Mouse (Mus musculus) midbrain, embryonic 13.5 days (tissue): ENCODE measurements around the gene Nob1. TPM values are rescaled to one million over a fixed set of nuclear protein-coding genes. Genes with fewer than 3 reads are reported as not detected.

ENCODE experiments used
- ATAC-seq: fragments of 200-750 bp; cut with Nextera tagmentation; 2 replicates; pipeline ENCODE4 v1.8.0; 2017; ENCODE audit warnings: mild to moderate bottlenecking, moderate TSS enrichment, moderate library complexity
- H3K27ac ChIP-seq: fragments of 300-500 bp; sonication (generic); 2 replicates; pipeline ENCODE4 v1.5.1; 2015; ENCODE audit warnings: inconsistent platforms, mild to moderate bottlenecking, moderate library complexity
- H3K27me3 ChIP-seq: fragments of 300-500 bp; sonication (generic); 2 replicates; pipeline ENCODE4 v1.6.1; 2015; ENCODE audit warnings: mild to moderate bottlenecking, inconsistent platforms
- H3K36me3 ChIP-seq: fragments of 300-500 bp; sonication (generic); 2 replicates; pipeline ENCODE4 v1.6.1; 2015; ENCODE audit warnings: mild to moderate bottlenecking, inconsistent platforms
- H3K4me1 ChIP-seq: fragments of 300-500 bp; sonication (generic); replicated peaks from 2 replicates; pipeline ENCODE4 v1.6.1; 2015; ENCODE audit warnings: inconsistent platforms
- H3K4me2 ChIP-seq: fragments of 300-500 bp; sonication (generic); replicated peaks from 2 replicates; pipeline ENCODE4 v1.6.1; 2015; ENCODE audit warnings: moderate library complexity, mild to moderate bottlenecking, inconsistent platforms
- H3K4me3 ChIP-seq: fragments of 300-500 bp; sonication (generic); replicated peaks from 2 replicates; pipeline ENCODE4 v1.5.1; 2015; ENCODE audit warnings: mild to moderate bottlenecking, inconsistent platforms
- H3K9ac ChIP-seq: fragments of 300-500 bp; sonication (generic); replicated peaks from 2 replicates; pipeline ENCODE4 v1.6.1; 2015; ENCODE audit warnings: mild to moderate bottlenecking, inconsistent platforms
- H3K9me3 ChIP-seq: fragments of 300-500 bp; sonication (generic); 2 replicates; pipeline ENCODE4 v1.6.1; 2016; ENCODE audit warnings: mild to moderate bottlenecking, inconsistent platforms
- WGBS: fragments of 180-500 bp; shearing (Covaris S2); methylation state at CpG from one replicate; pipeline ENCODE4 v1.1.7; 2015; 5-methylcytosine and 5-hydroxymethylcytosine counted together
- polyA plus RNA-seq: library from polyadenylated mRNA; unstranded; fragments of >200 nt; fragmentation: Nextera tagmentation; extraction: Ambion mirVana; gene quantifications from 2 replicates; pipeline ENCODE4 v1.2.1, GENCODE M21; 2015

Nob1 gene
- polyA plus RNA-seq, 1 experiment from 2014 or later = 75.5 TPM

- H3K27me3 ChIP-seq = no peaks in the 10 kb centered on the region
- peaks cover 4% of the 10 kb centered on the region for H3K4me1 ChIP-seq
- WGBS = 85% methylated on average over 8 of the region's 8 CpGs
- no peak overlapping the region for H3K27ac ChIP-seq
- no peak overlapping the region for H3K9ac ChIP-seq
- H3K4me3 ChIP-seq = no peak overlapping the region
- H3K36me3 ChIP-seq = no peaks in the 10 kb centered on the region
- H3K9me3 ChIP-seq = no peaks in the 10 kb centered on the region
- no peak overlapping the region for H3K4me2 ChIP-seq
- ATAC-seq = no peak
These were observed 6.0 kb upstream of the Nob1 start for GRCm38 (mm10) chr8:107430821-107431220.

GRCm38 (mm10) chr8:107425230-107425597 lies 363 bp upstream of the Nob1 start:
- Histone ChIP-seq H3K9ac (no peak overlapping the region), H3K27ac (no peak overlapping the region), H3K4me1 (peaks cover 29% of the 10 kb centered on the region), H3K36me3 (peaks cover 24% of the 10 kb centered on the region), H3K27me3 (no peaks in the 10 kb centered on the region), H3K4me2 (no peak overlapping the region), H3K9me3 (no peaks in the 10 kb centered on the region), H3K4me3 (no peak overlapping the region)
- 49% methylated on average over 8 of the region's 8 CpGs for WGBS
- no peak for ATAC-seq

GRCm38 (mm10) chr8:107424176-107424575 lies 675 bp downstream of the Nob1 start:
- Histone ChIP-seq H3K27ac (peak overlapping the region; percentile 67; the same call in 1 of the 2 replicates), H3K4me3 (peak overlapping the region; percentile 95), H3K4me1 (peaks cover 29% of the 10 kb centered on the region), H3K9ac (peak overlapping the region; percentile 90), H3K27me3 (no peaks in the 10 kb centered on the region), H3K4me2 (peak overlapping the region; percentile 88), H3K36me3 (peaks cover 34% of the 10 kb centered on the region), H3K9me3 (no peaks in the 10 kb centered on the region)
- ATAC-seq = 0 out of 2 replicates have a peak, but pooled peaks have one; percentile 6
- 28% methylated on average over 9 of the region's 9 CpGs for WGBS

- 83% methylated on average over 12 of the region's 12 CpGs for whole genome bisulfite sequencing
- H3K9me3 ChIP-seq = no peaks in the 10 kb centered on the region
- H3K4me1 ChIP-seq = peaks cover 5% of the 10 kb centered on the region
- H3K4me3 ChIP-seq = no peak overlapping the region
- H3K27me3 ChIP-seq = no peaks in the 10 kb centered on the region
- no peak overlapping the region for H3K9ac ChIP-seq
- ATAC-seq = no peak
- peaks cover 99% of the 10 kb centered on the region for H3K36me3 ChIP-seq
- H3K4me2 ChIP-seq = no peak overlapping the region
- no peak overlapping the region for H3K27ac ChIP-seq
These were observed 7.8 kb downstream of the Nob1 start for GRCm38 (mm10) chr8:107417001-107417400.

- no peaks in the 10 kb centered on the region for H3K4me1 ChIP-seq
- no peak overlapping the region for H3K4me2 ChIP-seq
- no peaks in the 10 kb centered on the region for H3K27me3 ChIP-seq
- H3K36me3 ChIP-seq = peaks cover 99% of the 10 kb centered on the region
- no peak overlapping the region for H3K9ac ChIP-seq
- H3K4me3 ChIP-seq = no peak overlapping the region
- WGBS = 91% methylated on average over 10 of the region's 10 CpGs
- H3K27ac ChIP-seq = no peak overlapping the region
- no peaks in the 10 kb centered on the region for H3K9me3 ChIP-seq
- ATAC-seq = no peak
These were observed 11.0 kb downstream of the Nob1 start for GRCm38 (mm10) chr8:107413881-107414280.

GRCm38 (mm10) chr8:107412552-107412951 lies 12.3 kb downstream of the Nob1 start:
- H3K4me1 ChIP-seq = no peaks in the 10 kb centered on the region
- peaks cover 95% of the 10 kb centered on the region for H3K36me3 ChIP-seq
- no peak overlapping the region for H3K9ac ChIP-seq
- H3K9me3 ChIP-seq = no peaks in the 10 kb centered on the region
- no peaks in the 10 kb centered on the region for H3K27me3 ChIP-seq
- WGBS = 92% methylated on average over 8 of the region's 8 CpGs
- H3K27ac ChIP-seq = no peak overlapping the region
- no peak overlapping the region for H3K4me3 ChIP-seq
- ATAC-seq = no peak
- no peak overlapping the region for H3K4me2 ChIP-seq

DNA sequence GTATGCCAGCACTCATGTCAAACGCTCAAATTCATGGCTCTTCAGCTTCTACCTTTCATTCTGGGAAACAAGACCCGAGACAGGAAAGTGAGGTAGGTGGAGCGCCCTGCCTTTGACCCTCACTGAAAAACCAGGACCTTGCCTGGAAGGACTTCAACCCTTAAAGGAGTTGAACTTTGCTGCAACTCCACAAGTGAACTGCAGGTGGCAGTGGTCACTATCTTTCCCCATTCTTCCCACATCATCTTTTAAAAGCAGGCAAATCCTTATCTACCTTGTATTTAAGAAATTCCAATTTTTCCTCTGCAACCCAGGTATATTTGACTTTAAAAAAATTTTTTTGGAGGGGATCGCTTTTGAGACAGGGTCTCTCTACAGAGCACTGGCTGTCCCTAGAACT lies 13.5 kb downstream of the Nob1 start:
- ATAC-seq = no peak
- H3K36me3 ChIP-seq = peaks cover 89% of the 10 kb centered on the region
- WGBS = 73% methylated on average over 4 of the region's 4 CpGs

DNA sequence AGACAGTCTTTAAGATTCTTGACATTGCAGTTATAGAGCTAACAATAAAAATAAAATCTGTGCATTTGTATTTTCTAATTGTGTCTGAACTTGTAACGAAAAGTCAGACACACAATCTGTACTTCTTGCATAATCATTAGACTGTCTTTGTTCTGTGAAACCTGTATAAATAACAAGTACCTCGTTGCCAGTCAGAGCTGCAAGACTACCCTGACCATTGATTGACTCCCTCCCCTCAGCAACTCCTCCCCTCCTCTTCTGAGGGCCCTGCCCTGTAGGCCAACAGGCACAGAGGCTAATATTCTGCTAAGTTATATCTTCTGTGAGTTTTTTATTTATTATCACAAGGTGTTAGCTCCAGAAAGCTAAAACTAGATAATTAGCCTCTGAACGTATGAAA lies 18.9 kb downstream of the Nob1 start:
- H3K9ac ChIP-seq = no peak overlapping the region
- H3K9me3 ChIP-seq = no peaks in the 10 kb centered on the region
- no peak overlapping the region for H3K4me3 ChIP-seq
- WGBS = 66% methylated on average over 3 of the region's 3 CpGs
- no peak for ATAC-seq
- no peaks in the 10 kb centered on the region for H3K27me3 ChIP-seq
- H3K27ac ChIP-seq = no peak overlapping the region
- no peak overlapping the region for H3K4me2 ChIP-seq
- H3K4me1 ChIP-seq = peaks cover 13% of the 10 kb centered on the region
- H3K36me3 ChIP-seq = peaks cover 34% of the 10 kb centered on the region

More for the DNA sequence above, 13.5 kb downstream of the Nob1 start:
- H3K27me3 ChIP-seq = no peaks in the 10 kb centered on the region
- no peak overlapping the region for H3K4me3 ChIP-seq
- no peak overlapping the region for H3K27ac ChIP-seq
- no peaks in the 10 kb centered on the region for H3K4me1 ChIP-seq
- no peak overlapping the region for H3K9ac ChIP-seq
- no peaks in the 10 kb centered on the region for H3K9me3 ChIP-seq
- no peak overlapping the region for H3K4me2 ChIP-seq

DNA sequence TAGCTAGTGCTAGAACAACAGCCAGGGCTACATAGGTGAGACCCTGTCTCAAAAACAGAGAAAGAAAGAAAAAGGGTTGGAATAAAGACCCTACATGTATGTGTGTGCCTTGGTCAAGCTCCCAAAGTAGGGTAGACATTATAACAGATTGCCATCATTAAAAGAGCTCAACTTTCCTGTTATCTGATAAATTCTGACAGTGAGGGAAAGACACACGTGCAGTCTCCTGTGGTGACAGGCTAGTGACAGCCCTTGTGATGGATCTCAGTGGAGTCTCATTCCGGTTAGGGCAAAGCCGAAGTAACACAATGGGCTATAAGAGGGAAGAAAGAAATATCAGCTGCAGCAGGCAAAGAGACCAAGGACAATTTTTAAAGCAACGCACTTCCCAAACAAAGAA lies 20.8 kb downstream of the Nob1 start:
- Histone ChIP-seq H3K36me3 (peaks cover 16% of the 10 kb centered on the region), H3K4me1 (peaks cover 13% of the 10 kb centered on the region), H3K9me3 (no peaks in the 10 kb centered on the region), H3K9ac (no peak overlapping the region), H3K4me3 (no peak overlapping the region), H3K27me3 (no peaks in the 10 kb centered on the region), H3K27ac (no peak overlapping the region), H3K4me2 (no peak overlapping the region)
- ATAC-seq = no peak
- WGBS = 86% methylated on average over 4 of the region's 4 CpGs

GRCm38 (mm10) chr8:107403038-107403781 lies 21.6 kb downstream of the Nob1 start, which contains the start of gene Nqo1:
Gene Nqo1 (minus strand): TSS chr8:107403206.
- H3K9me3 ChIP-seq = no peaks in the 10 kb centered on the region
- ATAC-seq = peak; percentile 99
- WGBS = 17% methylated on average over 22 of the region's 22 CpGs
- peak within 1 kb of the TSS; percentile 55 for H3K4me2 ChIP-seq
- H3K27me3 ChIP-seq = no peaks in the 10 kb centered on the region
- peaks cover 11% of the 10 kb centered on the region for H3K36me3 ChIP-seq
- H3K9ac ChIP-seq = 0 out of 2 replicates have a peak within 1 kb of the TSS, but pooled peaks have one; percentile 24
- peak within 1 kb of the TSS; percentile 24 for H3K4me3 ChIP-seq
- peaks cover 13% of the 10 kb centered on the region for H3K4me1 ChIP-seq
- H3K27ac ChIP-seq = no peak within 1 kb of the TSS

DNA sequence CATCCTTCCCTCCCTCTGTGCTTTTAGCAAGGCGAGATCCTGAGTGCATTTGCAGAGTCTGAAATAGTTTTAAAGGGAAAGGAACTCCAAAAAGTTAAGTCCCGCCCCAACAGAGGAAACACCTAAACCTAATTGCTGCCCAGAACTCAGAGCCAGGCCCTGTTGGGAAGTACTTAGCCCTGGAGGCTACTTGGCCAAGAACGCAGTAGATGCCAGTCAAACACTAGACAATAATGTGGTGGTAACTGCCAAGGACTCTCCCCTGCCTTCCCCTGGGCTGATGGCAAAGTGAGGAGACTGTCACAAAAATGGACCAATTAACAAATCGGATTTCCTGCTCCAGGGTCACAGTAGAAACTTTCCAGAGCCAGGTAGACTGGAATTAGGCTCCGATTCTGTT lies 23.0 kb downstream of the Nob1 start:
- no peak overlapping the region for H3K4me3 ChIP-seq
- H3K9ac ChIP-seq = no peak overlapping the region
- no peak overlapping the region for H3K27ac ChIP-seq
- no peak overlapping the region for H3K4me2 ChIP-seq
- 79% methylated on average over 5 of the region's 5 CpGs for WGBS
- no peak for ATAC-seq
- peaks cover 13% of the 10 kb centered on the region for H3K4me1 ChIP-seq
- H3K36me3 ChIP-seq = peaks cover 3% of the 10 kb centered on the region; the same call in 1 of the 2 replicates
- no peaks in the 10 kb centered on the region for H3K27me3 ChIP-seq
- no peaks in the 10 kb centered on the region for H3K9me3 ChIP-seq

DNA sequence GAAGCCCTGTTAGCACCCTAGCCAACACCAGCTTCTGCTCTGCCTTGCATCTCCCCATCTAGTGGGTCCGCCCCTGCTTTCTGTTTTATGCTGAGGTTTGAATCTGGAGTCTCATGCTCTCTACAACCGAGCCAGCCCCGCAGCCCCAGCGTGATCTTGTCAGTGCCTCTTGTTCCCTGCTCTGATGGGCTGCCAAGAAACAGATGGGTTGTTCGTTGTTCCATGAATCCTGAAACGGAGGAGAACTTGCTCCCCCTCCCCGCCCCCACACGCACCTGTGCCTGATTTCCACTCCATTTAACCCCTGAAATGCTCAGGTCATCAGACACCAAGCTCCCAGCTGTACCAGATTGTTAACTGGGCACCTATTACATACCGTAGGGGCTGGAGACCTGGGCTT lies 25.4 kb downstream of the Nob1 start:
- no peak overlapping the region for H3K4me3 ChIP-seq
- no peak overlapping the region for H3K27ac ChIP-seq
- no peaks in the 10 kb centered on the region for H3K36me3 ChIP-seq
- H3K9me3 ChIP-seq = no peaks in the 10 kb centered on the region
- H3K4me2 ChIP-seq = no peak overlapping the region
- ATAC-seq = no peak
- peaks cover 13% of the 10 kb centered on the region for H3K4me1 ChIP-seq
- H3K9ac ChIP-seq = no peak overlapping the region
- H3K27me3 ChIP-seq = no peaks in the 10 kb centered on the region
- 41% methylated on average over 9 of the region's 9 CpGs for WGBS

- Histone ChIP-seq H3K4me1 (peaks cover 3% of the 10 kb centered on the region; the same call in 1 of the 2 replicates), H3K9ac (no peak overlapping the region), H3K4me3 (no peak overlapping the region), H3K27me3 (no peaks in the 10 kb centered on the region), H3K9me3 (no peaks in the 10 kb centered on the region), H3K27ac (no peak overlapping the region), H3K4me2 (no peak overlapping the region), H3K36me3 (no peaks in the 10 kb centered on the region)
- WGBS = 66% methylated on average over 12 of the region's 12 CpGs
- no peak for ATAC-seq
These were observed 27.2 kb downstream of the Nob1 start for GRCm38 (mm10) chr8:107397665-107398064.
